Mouse (Mus musculus): ENCODE results near the gene Lonrf2.

- TF ChIP-seq GATA1 (IDR thresholded peaks at IDR 0.05; ENCODE audit: low read length) (no peak), TAL1 (IDR thresholded peaks at IDR 0.05; ENCODE audit: low read length) (no peak)
Observed at GRCm38 (mm10) chr1:38860867-38861524, 24.5 kb upstream of the Lonrf2 start.
